Mouse (Mus musculus) mature B cell (primary cell): Measurements from ENCODE around the gene Kcnv2.

Experiments
- in situ Hi-C: fragments of 300-500 bp; cut with MboI; formaldehyde crosslinking; loops from 2 replicates; pipeline ENCODE4 v1.14.3; 2019

Gene Kcnv2

DNA sequence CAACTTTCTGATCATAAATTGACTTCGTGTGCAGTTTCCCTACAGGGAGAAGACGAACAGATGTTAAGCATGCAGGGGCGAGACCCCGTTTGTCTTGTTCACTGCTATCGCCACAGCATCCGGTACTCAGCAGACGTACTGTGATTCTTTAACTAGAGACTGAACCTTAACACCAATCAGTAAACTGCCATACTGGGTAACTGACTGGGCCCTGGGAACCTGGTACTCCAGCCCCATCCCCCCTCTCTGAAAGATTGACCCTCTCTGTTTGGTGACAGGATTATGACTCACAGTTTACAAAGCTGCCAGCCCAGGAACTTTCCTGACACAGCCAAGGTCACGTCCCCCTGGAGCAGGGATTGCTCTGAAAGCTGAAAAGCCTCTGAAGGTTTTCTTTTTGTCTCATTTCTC is 42.1 kb downstream of the Kcnv2 start:
- in situ Hi-C loops, result no loop called here

- in situ Hi-C loops, result no loop called here
Measured at GRCm38 (mm10) chr19:27366113-27366746, 43.8 kb downstream of the Kcnv2 start.

DNA sequence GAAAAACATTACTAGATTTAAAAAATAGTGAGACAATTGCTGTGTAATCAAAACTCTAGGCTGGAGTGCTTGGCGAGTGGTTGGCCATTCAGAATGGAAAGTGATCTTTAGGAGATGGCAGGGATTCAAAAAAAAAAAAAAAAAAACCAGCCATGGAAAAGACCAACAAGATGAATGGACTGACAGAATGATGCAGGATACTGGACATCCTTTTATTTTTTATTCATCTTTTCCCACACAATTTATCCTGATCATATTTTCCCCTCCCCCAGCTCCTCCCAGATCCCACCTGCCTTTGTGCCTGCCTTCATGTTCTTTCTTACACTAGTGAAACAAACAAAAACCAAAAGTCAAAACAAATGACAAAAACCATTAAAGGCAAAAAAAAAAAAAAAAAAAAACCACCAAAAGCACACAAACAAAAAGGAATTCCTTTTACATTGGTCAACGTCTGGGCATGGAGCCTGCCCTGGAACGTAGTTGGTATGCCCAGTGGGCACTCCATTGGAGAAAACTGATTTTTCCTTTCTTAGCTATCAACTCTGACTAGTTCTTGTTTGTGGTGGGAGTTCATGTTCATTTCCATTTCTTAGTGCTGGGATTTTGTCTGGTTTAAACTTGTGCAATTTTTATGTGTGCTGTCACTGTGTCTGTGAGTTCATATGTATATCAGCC is 47.2 kb downstream of the Kcnv2 start:
- in situ Hi-C loops, result no loop called here

DNA sequence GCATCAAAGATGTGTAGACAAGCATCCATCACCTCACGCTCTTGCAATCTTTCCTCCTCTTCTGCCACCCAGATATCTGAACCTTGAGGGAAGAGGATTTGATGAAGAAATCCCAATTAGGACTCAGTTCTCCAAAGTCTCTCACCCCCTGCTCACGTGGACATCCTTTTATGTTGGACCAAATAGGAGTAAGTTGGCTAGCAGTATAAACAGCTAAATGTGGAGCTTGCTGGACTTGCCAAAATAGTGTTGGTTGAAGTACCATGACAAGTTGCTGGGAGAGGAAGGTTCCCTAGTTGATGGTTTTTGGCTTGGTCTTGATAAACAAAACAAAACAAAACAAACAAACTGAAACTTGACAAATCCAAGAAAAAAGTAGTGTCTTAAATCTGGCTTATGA is 47.8 kb downstream of the Kcnv2 start:
- in situ Hi-C loops, result no loop called here

- in situ Hi-C loops, result no loop called here
Measured at GRCm38 (mm10) chr19:27370784-27371183, 48.4 kb downstream of the Kcnv2 start.

DNA sequence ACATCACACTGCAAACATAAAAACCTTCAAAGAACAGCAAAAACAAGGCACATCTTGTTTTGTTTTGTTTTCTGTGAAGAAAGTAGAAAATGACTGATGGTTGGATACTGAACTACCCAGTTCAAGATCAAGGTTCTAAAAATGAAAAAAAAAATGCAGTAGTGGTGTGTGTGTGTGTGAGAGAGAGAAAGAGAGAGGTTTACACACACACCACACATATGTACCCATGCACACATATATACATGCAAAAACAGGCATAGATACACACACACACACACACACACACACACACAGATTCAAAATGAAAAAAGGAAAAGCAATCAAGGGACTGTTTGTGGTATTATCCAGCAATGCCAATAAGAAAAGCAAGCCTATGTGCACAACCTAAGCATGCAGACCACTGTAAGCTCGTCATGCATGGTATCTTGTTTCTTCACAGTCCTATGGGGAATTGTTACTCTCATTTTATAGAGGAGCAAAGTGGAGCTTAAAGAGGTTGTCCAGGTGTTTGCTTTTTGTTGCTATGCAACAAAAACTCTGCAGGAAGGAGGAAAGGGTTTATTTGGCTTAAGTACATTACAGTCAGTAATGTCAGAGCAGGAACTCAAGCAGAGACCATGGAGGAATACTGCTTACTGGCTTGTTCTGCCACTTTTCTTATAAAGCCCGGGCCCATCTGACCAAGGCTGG is 57.5 kb downstream of the Kcnv2 start:
- in situ Hi-C loops, result no loop called here

DNA sequence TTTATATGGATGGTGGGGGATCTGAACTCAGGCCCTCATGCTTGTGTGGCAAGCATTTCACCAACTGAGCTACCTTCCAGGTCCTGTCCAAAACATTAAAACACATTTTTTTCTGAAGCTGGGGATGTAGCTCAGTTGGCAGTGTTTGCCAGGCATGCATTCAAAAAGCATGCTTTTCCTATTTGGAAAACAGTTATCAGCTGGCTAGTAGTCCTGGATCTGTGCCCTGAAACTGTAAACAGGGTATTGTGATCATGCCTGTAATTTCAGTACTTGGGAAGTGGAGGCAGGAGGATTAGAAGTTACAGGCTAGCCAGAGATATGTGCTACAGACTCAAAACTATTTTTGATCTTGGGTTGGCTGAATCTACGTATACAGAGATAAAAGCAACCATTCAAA is 59.7 kb downstream of the Kcnv2 start:
- in situ Hi-C loops, result no loop called here

GRCm38 (mm10) chr19:27383266-27383665 is 60.9 kb downstream of the Kcnv2 start:
- in situ Hi-C loops, result no loop called here

DNA sequence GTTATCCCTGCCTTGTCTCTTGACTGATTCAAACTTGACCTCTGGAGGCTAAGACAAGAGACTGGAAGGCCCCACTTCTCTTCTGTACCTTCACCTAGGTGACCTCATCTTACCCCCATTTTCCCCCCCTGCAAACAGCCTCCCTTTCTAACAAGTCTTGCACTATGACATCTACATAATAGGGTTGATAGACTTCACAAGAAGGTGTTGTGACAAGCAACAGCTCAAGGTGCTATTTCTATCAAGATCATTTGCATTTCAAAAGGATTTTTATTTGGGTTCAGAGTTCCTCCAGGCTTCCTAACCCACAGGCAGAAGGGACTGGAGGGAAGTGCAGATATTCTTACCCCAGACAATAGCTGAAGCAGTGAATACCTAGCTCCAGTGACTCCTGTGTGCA is 62.9 kb downstream of the Kcnv2 start:
- in situ Hi-C loops, result no loop called here
